Mouse (Mus musculus) urinary bladder, postnatal 10 days (tissue): ENCODE results near the gene Efcab7.

Source experiments
- DNase-seq: peaks from one replicate; pipeline ENCODE4 v3.0.0; 2022; ENCODE audit warnings: low spot score

Efcab7 gene

GRCm38 (mm10) chr4:99944606-99945005 lies 115.6 kb downstream of the Efcab7 start:
- no peak for DNase-seq

- DNase-seq = no peak
These were observed 116.0 kb downstream of the Efcab7 start for GRCm38 (mm10) chr4:99945011-99945410.

GRCm38 (mm10) chr4:99946516-99946915 lies 117.5 kb downstream of the Efcab7 start:
- no peak for DNase-seq

GRCm38 (mm10) chr4:99947192-99947591 lies 118.2 kb downstream of the Efcab7 start:
- no peak for DNase-seq

- DNase-seq = no peak
These were observed 118.9 kb downstream of the Efcab7 start for GRCm38 (mm10) chr4:99947896-99948295.

- DNase-seq = no peak
These were observed 124.9 kb downstream of the Efcab7 start for GRCm38 (mm10) chr4:99953904-99954303.

GRCm38 (mm10) chr4:99955396-99955795 lies 126.4 kb downstream of the Efcab7 start:
- no peak for DNase-seq

GRCm38 (mm10) chr4:99957186-99957585 lies 128.2 kb downstream of the Efcab7 start:
- DNase-seq = no peak

- no peak for DNase-seq
These were observed 129.3 kb downstream of the Efcab7 start for GRCm38 (mm10) chr4:99958084-99958815.

- no peak for DNase-seq
These were observed 130.3 kb downstream of the Efcab7 start for GRCm38 (mm10) chr4:99959308-99959707.
